Mouse (Mus musculus) hindbrain, postnatal 0 days (tissue): ENCODE data around the gene Elmo1. TPM values are rescaled to one million over a fixed set of nuclear protein-coding genes. Genes with fewer than 3 reads are reported as not detected.

Source experiments
- ATAC-seq: fragments of 200-750 bp; cut with Nextera tagmentation; 2 replicates; pipeline ENCODE4 v1.8.0; 2017; ENCODE audit warnings: mild to moderate bottlenecking, moderate TSS enrichment, moderate library complexity
- DNase-seq: peaks from one replicate; pipeline ENCODE4 v3.0.0-alpha.2; 2015; ENCODE audit warnings: low spot score
- H3K27ac ChIP-seq: fragments of 300-500 bp; sonication (generic); 2 replicates; pipeline ENCODE4 v1.5.1; 2014; ENCODE audit warnings: mild to moderate bottlenecking
- H3K27me3 ChIP-seq: fragments of 300-500 bp; sonication (generic); 2 replicates; pipeline ENCODE4 v1.6.1; 2014; ENCODE audit warnings: low read length, mixed read lengths; ENCODE audit not compliant: insufficient read depth
- H3K36me3 ChIP-seq: fragments of 300-500 bp; sonication (generic); 2 replicates; pipeline ENCODE4 v1.6.1; 2014; ENCODE audit warnings: low read length, mixed read lengths; ENCODE audit not compliant: insufficient read depth
- H3K4me1 ChIP-seq: fragments of 300-500 bp; sonication (generic); 2 replicates; pipeline ENCODE4 v1.6.1; 2014; ENCODE audit warnings: antibody characterized with exemption, low read length, mixed read lengths; ENCODE audit not compliant: insufficient read depth
- H3K4me2 ChIP-seq: fragments of 300-500 bp; sonication (generic); 2 replicates; pipeline ENCODE4 v1.6.1; 2014; ENCODE audit warnings: low read depth, mild to moderate bottlenecking, low read length, moderate library complexity, mixed read lengths
- H3K4me3 ChIP-seq: fragments of 300-500 bp; sonication (generic); 2 replicates; pipeline ENCODE4 v1.5.1; 2014; ENCODE audit warnings: low read length
- H3K9ac ChIP-seq: fragments of 300-500 bp; sonication (generic); replicated peaks from 2 replicates; pipeline ENCODE4 v1.6.1; 2014; ENCODE audit warnings: mild to moderate bottlenecking, low read length, moderate library complexity, mixed read lengths
- H3K9me3 ChIP-seq: fragments of 300-500 bp; sonication (generic); 2 replicates; pipeline ENCODE4 v1.6.1; 2016; ENCODE audit warnings: low read length, mixed read lengths
- CTCF ChIP-seq: IDR thresholded peaks from 2 replicates; pipeline ENCODE4 v1.5.1; 2016; ENCODE audit warnings: antibody characterized with exemption, control low read depth, low read depth
- WGBS: fragments of 180-500 bp; shearing (Covaris S2); extraction: QIAGEN DNeasy Blood & Tissue Kit; methylation state at CpG from one replicate; pipeline ENCODE4 v1.1.7; 2014; 5-methylcytosine and 5-hydroxymethylcytosine counted together
- polyA plus RNA-seq: library from polyadenylated mRNA; unstranded; fragments of >200 nt; fragmentation: Nextera tagmentation; extraction: Ambion mirVana; gene quantifications from 2 replicates; pipeline ENCODE4 v1.2.1, GENCODE M21; 2015
- total RNA-seq: library from RNA; depleted of rRNA; stranded (reverse); fragments of >200 nt; gene quantifications from 2 replicates; pipeline ENCODE4 v1.2.3, GENCODE M21; 2014

Elmo1 gene
- total and polyA plus RNA-seq, 2 experiments from 2014 or later, result 35.8 to 37.5 TPM

DNA sequence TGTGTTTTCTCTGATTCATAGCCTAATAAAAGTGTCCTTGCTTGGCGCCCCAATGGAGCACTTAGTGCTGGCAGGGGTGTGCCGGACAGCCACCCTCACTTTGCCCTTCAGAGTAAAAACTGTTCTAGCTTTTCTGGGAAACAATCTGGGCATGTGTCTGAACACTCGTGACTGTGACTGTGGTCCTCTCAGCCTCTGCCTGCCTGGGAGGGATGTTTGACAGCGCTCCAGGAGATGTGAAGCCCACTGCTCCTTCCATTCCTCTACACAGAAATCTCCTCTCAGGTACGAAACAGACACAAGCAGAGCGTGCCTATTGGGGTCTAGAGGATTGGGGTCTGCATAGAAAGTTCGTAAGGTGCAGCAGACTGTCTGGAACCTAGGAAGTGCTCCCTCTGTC is 28.5 kb downstream of the Elmo1 start:
- Histone ChIP-seq H3K9ac (no peak overlapping the region), H3K27ac (no peak overlapping the region), H3K9me3 (no peaks in the 10 kb centered on the region), H3K27me3 (no peaks in the 10 kb centered on the region), H3K4me1 (no peaks in the 10 kb centered on the region), H3K36me3 (no peaks in the 10 kb centered on the region), H3K4me2 (no peak overlapping the region), H3K4me3 (no peak overlapping the region)
- TF ChIP-seq CTCF, result no peak
- DNase-seq (no peak), ATAC-seq (no peak)
- WGBS, result 85% methylated on average over 7 of the region's 7 CpGs

DNA sequence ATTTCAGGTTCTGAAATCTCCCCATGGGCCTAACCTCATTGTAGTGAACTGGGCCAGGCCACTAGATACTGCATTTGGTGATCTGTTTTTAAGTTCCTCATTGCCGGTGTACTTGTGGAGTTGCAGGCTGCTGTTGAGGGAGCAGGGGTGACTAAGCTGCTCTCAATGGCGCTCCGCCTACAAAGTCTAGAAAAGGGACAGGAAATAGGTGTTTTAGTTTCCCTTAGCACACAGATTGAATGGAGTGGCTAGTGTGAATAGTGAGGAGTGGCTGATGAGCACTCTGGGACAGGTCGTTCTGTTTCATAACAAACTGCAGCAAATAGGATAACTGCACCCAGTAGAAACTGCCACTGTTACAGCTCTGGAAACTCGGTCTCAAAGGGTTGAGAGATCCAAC is 30.3 kb downstream of the Elmo1 start:
- TF ChIP-seq CTCF, result no peak
- WGBS, result 79% methylated on average over 5 of the region's 5 CpGs
- ATAC-seq, result no peak
- no peaks in the 10 kb centered on the region for H3K9me3 ChIP-seq
- H3K9ac ChIP-seq, result no peak overlapping the region
- H3K4me3 ChIP-seq, result no peak overlapping the region
- no peak overlapping the region for H3K27ac ChIP-seq
- H3K36me3 ChIP-seq, result no peaks in the 10 kb centered on the region
- no peaks in the 10 kb centered on the region for H3K4me1 ChIP-seq
- no peak for DNase-seq
- H3K4me2 ChIP-seq, result no peak overlapping the region
- no peaks in the 10 kb centered on the region for H3K27me3 ChIP-seq

DNA sequence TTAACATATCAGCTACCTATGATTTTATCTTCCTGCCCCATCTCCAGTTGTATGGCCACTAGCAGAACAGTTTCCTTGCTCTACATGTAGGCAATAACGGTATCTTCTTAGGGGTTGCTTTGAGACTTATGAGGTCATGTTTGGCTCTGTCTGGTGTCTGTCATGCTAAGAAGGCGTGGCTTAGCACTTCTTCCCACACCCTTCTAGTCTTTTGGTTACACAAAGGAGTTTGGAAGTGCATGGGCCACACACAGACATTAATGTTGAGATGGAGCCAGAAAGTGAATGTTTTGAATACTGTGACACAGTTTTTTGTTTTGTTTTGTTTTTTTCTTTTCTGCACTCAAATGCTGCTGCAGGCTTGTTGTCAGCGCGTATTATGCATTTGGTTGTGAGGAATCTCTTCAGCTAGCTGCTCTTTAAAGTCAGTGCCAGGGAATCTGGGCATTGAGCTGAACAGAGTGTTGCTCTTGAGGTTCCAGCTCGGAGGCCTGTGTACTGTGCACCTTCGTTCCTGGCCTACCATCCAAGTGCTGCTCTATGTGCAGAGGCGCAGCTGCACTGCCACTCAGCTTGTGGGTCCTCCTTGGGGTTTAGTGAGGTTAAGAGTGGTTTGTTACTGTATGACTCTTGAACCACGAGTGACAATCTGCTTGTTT is 31.1 kb downstream of the Elmo1 start:
- ATAC-seq (peak; percentile 70; the same call in 1 of the 2 replicates), DNase-seq (peak; percentile 43)
- Histone ChIP-seq H3K27ac (no peak overlapping the region), H3K9ac (no peak overlapping the region), H3K4me2 (no peak overlapping the region), H3K36me3 (no peaks in the 10 kb centered on the region), H3K27me3 (no peaks in the 10 kb centered on the region), H3K4me1 (no peaks in the 10 kb centered on the region), H3K9me3 (no peaks in the 10 kb centered on the region), H3K4me3 (no peak overlapping the region)
- TF ChIP-seq CTCF, result no peak
- WGBS, result 65% methylated on average over 8 of the region's 8 CpGs

DNA sequence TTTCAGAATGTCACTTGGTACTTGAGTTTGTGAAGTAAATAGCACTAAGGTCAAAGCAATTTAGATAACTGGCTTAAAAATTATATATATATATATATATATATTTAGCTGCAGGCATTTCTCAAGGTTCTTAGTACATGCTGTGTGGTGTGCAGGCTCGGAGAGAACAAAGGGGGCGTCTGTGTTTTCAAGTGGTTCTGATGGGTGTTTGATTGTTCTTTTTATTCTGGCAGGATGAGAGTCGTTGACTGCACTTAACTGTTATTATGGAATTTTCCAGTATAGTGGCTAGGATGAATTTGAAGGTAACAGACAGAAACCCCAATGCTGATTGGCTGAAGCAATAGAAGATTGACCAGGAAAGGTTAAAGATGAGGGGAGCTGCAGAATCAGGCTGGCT is 33.6 kb downstream of the Elmo1 start:
- no peak overlapping the region for H3K4me3 ChIP-seq
- WGBS, result 59% methylated on average over 3 of the region's 3 CpGs
- no peak overlapping the region for H3K4me2 ChIP-seq
- no peaks in the 10 kb centered on the region for H3K36me3 ChIP-seq
- no peak for TF ChIP-seq CTCF
- DNase-seq (no peak), ATAC-seq (no peak)
- no peaks in the 10 kb centered on the region for H3K27me3 ChIP-seq
- H3K9ac ChIP-seq, result no peak overlapping the region
- H3K27ac ChIP-seq, result no peak overlapping the region
- no peaks in the 10 kb centered on the region for H3K4me1 ChIP-seq
- H3K9me3 ChIP-seq, result no peaks in the 10 kb centered on the region

DNA sequence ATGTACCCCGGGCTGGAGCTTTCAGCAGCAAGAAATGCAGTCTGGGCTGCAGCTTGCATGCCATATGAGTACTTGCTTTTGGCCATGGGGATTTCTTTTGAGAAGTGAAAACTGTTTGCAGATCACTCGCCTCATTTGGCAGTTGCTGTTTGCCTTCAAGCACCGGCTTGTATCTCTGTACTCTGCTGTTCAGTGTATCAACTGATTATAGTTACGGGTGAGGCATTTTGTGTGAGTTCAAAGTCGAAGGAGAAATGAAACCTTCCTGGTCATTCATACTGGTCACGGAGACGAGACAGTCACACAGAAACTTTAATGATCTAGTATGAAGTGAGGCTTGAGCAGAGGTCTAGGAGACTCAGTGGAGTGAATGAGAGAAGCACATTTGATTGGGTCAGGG is 34.6 kb downstream of the Elmo1 start:
- no peaks in the 10 kb centered on the region for H3K4me1 ChIP-seq
- 69% methylated on average over 7 of the region's 7 CpGs for WGBS
- no peak for ATAC-seq

DNA sequence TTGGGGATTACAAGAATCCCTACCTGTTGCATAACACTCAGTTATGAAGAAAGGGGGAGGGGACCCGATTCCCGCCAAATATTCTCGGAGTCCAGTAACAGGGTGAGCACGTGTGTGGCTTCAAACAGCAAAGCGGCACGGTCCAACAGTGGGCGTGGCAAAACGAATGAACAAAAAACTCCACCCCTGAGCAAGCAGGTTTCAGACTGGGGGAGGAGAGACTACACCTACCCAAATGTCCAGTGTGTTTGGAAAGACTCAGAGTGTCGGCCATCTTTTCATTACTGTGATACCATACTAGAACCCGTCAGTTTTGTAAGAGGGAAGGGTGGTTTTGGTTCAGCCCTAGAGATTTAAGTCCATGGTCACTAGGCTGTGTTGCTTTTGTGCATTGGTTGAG is 35.4 kb downstream of the Elmo1 start:
- no peak for DNase-seq
- H3K27me3 ChIP-seq, result no peaks in the 10 kb centered on the region
- H3K36me3 ChIP-seq, result no peaks in the 10 kb centered on the region
- no peak for TF ChIP-seq CTCF
- ATAC-seq, result no peak
- H3K4me1 ChIP-seq, result no peaks in the 10 kb centered on the region
- no peak overlapping the region for H3K4me3 ChIP-seq
- H3K27ac ChIP-seq, result no peak overlapping the region
- no peak overlapping the region for H3K4me2 ChIP-seq
- 91% methylated on average over 10 of the region's 10 CpGs for WGBS
- H3K9ac ChIP-seq, result no peak overlapping the region
- no peaks in the 10 kb centered on the region for H3K9me3 ChIP-seq

More for the DNA sequence above, 34.6 kb downstream of the Elmo1 start:
- Histone ChIP-seq H3K4me2 (no peak overlapping the region), H3K27me3 (no peaks in the 10 kb centered on the region), H3K9ac (no peak overlapping the region), H3K4me3 (no peak overlapping the region), H3K36me3 (no peaks in the 10 kb centered on the region), H3K27ac (no peak overlapping the region), H3K9me3 (no peaks in the 10 kb centered on the region)
- no peak for DNase-seq
- TF ChIP-seq CTCF, result no peak

DNA sequence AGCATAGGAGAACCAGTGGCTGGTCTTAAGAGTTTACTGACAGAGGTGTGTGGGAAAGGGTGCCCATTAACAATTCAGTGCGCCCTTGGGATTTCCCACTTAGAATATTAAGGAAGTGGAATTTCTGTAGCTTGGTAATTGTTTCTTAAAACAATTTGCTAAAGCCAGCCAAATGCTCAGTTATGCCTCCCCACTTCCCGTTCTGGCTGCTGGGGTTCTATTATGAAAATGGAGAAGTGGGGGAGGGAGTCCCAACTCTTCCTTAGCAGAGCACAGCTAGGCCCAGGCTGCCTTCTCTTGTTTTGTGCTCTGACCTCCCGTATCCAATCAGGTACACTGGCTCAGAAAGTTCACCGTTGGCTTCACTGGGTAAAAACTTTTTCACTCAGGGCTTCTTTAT is 37.2 kb downstream of the Elmo1 start:
- H3K36me3 ChIP-seq, result no peaks in the 10 kb centered on the region
- no peak overlapping the region for H3K27ac ChIP-seq
- no peak for TF ChIP-seq CTCF
- no peaks in the 10 kb centered on the region for H3K27me3 ChIP-seq
- no peak overlapping the region for H3K4me2 ChIP-seq
- no peak overlapping the region for H3K9ac ChIP-seq
- DNase-seq (no peak), ATAC-seq (no peak)
- 65% methylated on average over 4 of the region's 4 CpGs for WGBS
- H3K4me3 ChIP-seq, result no peak overlapping the region
- no peaks in the 10 kb centered on the region for H3K9me3 ChIP-seq
- no peaks in the 10 kb centered on the region for H3K4me1 ChIP-seq
